In the genomic region with DNA sequence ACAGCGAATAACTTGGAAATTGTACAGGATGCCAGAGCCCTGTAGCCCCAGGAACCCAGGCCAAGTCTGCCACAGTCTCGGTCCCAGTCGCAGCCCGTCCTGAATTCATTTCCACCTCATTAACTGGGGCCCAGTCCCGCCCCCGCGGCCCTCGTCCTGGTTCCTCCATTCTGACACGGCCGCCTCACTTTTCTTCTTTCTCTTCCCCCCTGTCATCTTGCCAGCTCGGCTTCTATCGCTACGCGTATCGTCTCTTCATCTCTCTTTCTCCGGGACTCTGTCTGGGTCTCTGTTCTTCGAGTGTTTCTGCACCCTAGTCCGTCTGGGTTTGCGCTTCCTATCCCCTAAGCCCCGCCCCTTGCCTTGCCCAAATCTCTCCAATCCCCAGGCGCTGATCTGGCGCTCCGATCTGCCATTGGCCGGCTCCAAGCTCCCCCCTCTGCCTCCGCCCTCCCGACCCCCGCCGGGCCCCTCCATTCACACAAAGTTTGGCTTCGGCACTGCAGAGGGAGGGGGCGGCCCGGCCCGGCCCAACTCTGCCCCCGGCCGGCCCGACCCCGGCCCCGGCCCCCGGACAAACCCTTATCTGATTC, we compare ENCODE assay signal across 8 mouse cellular contexts. TPM values are rescaled to one million over a fixed set of nuclear protein-coding genes. Genes with fewer than 3 reads are reported as not detected.
A peak's percentile ranks its signal among the peaks of the same experiment; 100 is the strongest.
DNase-seq lines count a peak whose midpoint lies in the region; ATAC-seq lines count a peak whose summit lies in the region.

A gene (plus strand): TSS at position 482 of the 593 bp plus-strand sequence.

- peak within 1 kb of the TSS; percentile 34 for H3K4me3 ChIP-seq in hindbrain, embryonic 14.5 days (replicated peaks; ENCODE audit: low read length)

- WGBS in hindbrain, embryonic 14.5 days = 2% methylated on average over 37 of the region's 38 CpGs

- H3K9me3 ChIP-seq in hindbrain, embryonic 14.5 days (ENCODE audit: control insufficient read depth, low read length) = no peaks in the 10 kb centered on the region

- peak; percentile 86 for ATAC-seq in activated CD4-positive, CD25-positive, alpha-beta regulatory T cell, adult 4 months
- ATAC-seq in hindbrain, embryonic 14.5 days (ENCODE audit: low FRiP score) = peak; percentile 91

- no peaks in the 10 kb centered on the region for H3K36me3 ChIP-seq in hindbrain, embryonic 14.5 days (replicated peaks; ENCODE audit: control insufficient read depth, insufficient read depth)

- H3K4me1 ChIP-seq in hindbrain, embryonic 14.5 days (replicated peaks; ENCODE audit: control insufficient read depth, insufficient read depth, low read length) = no peaks in the 10 kb centered on the region; the same call in 1 of the 2 replicates

- H3K27me3 ChIP-seq in hindbrain, embryonic 14.5 days (ENCODE audit: control insufficient read depth, insufficient read depth, low read length) = no peaks in the 10 kb centered on the region

- H3K27ac ChIP-seq in hindbrain, embryonic 14.5 days = peak within 1 kb of the TSS; percentile 47; the same call in 1 of the 2 replicates

- H3K4me2 ChIP-seq in hindbrain, embryonic 14.5 days (replicated peaks) = peak within 1 kb of the TSS; percentile 65

- DNase-seq in cerebellum, postnatal 10 days = peak; percentile 92 to 95
- peak; percentile 44 to 66 for DNase-seq in frontal cortex, postnatal 25 days (ENCODE audit: low spot score in 2 of 2)
- DNase-seq in hindbrain, embryonic 14.5 days (ENCODE audit: low spot score) = peak; percentile 78
- peak; percentile 79 for DNase-seq in left cerebral cortex, adult 11 months (ENCODE audit: low spot score)
- peak; percentile 70 for DNase-seq in lung, postnatal 25 days (ENCODE audit: low spot score)
- peak; percentile 95 for DNase-seq in retina, postnatal 1 day
- peak; percentile 56 to 67 for DNase-seq in urinary bladder, postnatal 36 days (ENCODE audit: low spot score in 2 of 2)

- H3K9ac ChIP-seq in hindbrain, embryonic 14.5 days = peak within 1 kb of the TSS; percentile 16; the same call in 1 of the 2 replicates

RNA-seq across cellular contexts. Expression of the gene that starts here (rescaled TPM):
- under 1 TPM in 1 of 2 experiments, not detected in 1; 0.15 TPM for polyA plus RNA-seq in activated CD4-positive, CD25-positive, alpha-beta regulatory T cell, adult 4 months (2017; shearing (Covaris generic))
- polyA plus RNA-seq in hindbrain, embryonic 14.5 days (2014; fragmentation: Nextera tagmentation; extraction: Ambion mirVana) = 2.8 and 3.5 TPM in 2 replicates

Comparison
In these comparisons a context has a peak if more than half of its experiments do, and no peak if none do; other contexts are left out.
1. Peak in every context shown above with its lines: DNase-seq, ATAC-seq, H3K4me3 ChIP-seq and H3K27ac ChIP-seq.
2. Peak in ATAC-seq in activated CD4-positive, CD25-positive, alpha-beta regulatory T cell, adult 4 months; RNA of the gene not detected or under 1 TPM.